Mouse (Mus musculus) adipocyte (in vitro differentiated cells): ENCODE results near the gene Atg16l1.

Experiments used
- DNase-seq: peaks from one replicate; pipeline ENCODE4 v3.0.0-alpha.2; 2016; ENCODE audit warnings: low spot score

Atg16l1 gene

GRCm38 (mm10) chr1:87755641-87756470, at the start of gene Atg16l1:
Gene Atg16l1, plus strand, starts transcription at chr1:87755870.
- peak; percentile 96 for DNase-seq

- DNase-seq = no peak
Measured at GRCm38 (mm10) chr1:87706361-87706760, 49.3 kb upstream of the Atg16l1 start.

DNA sequence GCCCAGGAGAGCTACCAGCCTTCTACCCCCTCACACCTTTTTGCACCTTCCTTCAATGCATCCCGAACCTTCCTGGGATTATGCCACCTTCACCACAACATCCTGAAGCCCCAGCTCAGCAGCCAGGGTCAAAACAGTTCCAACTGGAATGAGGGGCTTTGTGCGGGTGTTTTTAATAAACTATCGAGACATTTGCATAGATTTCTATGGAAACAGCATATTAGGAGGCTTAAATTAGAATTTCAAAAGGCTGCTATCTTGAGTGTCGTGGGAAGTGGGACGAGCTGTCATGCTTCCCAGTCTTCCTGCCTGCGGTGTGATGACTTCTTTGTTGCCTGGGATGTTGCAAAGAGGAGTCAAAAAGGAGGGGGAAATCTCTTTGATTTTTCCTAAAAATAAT, 46.6 kb upstream of the Atg16l1 start:
- no peak for DNase-seq

DNA sequence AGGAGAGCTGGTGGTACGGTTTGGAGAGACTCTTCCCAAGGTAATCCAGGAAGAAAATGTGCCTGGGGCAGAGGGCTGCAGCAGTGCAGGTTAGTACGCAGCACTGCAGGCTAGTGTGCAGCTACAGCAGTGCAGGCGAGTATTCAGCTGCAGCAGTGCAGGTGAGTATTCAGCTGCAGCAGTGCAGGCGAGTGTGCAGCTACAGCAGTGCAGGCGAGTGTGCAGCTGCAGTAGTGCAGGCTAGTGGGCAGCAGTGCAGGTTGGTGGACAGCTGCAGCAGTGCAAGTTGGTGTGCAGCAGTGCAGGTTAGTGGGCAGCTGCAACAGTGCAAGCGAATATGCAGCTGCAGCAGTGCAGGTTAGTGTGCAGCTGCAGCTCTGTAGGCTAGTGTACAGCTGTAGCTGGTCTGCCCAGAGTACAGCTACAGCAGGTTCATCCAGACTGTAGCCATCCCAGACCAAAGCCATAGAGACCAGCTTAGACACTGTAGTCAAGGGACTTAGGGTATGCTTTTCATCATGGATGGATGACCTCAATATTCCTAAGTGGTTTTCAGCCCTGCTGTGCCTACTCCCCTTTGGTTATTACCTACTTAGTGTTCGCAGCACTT, 45.9 kb upstream of the Atg16l1 start:
- DNase-seq = no peak

- DNase-seq = no peak
Measured at GRCm38 (mm10) chr1:87711938-87712613, 43.6 kb upstream of the Atg16l1 start.

DNA sequence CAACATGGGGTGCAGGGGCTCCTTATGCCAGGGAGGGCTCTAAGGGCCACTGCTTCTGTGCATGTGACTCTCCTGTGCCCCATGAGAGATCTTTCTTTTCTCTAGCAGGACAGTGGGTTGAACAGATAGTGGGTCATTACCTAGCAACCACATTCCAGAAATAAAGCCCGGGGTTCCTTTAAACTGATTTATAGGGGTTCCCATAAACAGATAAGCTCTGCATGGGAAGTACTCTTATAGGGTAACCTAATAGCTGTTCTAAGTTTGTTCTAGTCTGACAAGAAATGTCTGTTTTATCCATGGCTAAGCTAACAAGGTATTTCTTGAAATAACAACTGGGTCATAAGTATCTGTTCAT, 43.1 kb upstream of the Atg16l1 start:
- DNase-seq = no peak

GRCm38 (mm10) chr1:87721382-87721781, 34.3 kb upstream of the Atg16l1 start:
- DNase-seq = peak; percentile 65

DNA sequence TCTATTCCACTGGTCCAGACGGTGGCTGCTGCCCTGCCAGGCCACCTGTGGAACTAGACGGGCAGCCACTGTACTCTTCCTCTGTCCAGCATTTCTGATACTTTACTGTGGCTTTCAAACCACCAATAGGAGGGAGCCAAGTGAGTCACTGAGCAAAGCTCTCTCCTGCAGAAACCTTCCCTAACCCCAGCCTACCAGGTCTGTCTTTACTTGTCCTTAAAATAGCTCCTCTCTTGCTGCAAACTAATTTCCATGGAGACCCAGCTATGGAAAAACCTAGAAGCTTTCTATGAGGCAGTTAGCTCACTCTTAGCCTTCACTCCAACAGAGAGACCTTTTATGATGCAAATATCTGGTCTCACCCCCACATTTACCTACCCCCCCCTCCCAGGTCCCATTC, 33.6 kb upstream of the Atg16l1 start:
- DNase-seq = no peak

DNA sequence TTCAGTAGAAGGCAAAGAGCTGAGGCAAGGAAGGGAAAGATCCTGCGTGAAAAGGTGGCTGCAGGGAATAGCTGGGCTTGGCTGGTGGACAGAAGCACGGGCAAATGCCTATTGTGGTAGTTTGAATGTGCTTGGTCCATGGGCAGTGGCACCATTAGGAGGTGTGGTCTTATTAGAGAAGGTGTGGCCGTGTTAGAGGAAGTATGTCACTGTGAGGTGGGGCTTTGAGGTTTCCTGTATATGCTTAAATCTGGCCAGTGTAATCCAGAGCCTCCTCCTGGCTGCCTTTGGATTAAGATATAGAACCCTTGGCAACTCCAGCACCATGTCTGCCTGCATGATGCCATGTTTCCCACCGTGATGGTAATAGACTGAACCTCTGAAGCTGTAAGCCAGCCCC, 32.3 kb upstream of the Atg16l1 start:
- DNase-seq = no peak

DNA sequence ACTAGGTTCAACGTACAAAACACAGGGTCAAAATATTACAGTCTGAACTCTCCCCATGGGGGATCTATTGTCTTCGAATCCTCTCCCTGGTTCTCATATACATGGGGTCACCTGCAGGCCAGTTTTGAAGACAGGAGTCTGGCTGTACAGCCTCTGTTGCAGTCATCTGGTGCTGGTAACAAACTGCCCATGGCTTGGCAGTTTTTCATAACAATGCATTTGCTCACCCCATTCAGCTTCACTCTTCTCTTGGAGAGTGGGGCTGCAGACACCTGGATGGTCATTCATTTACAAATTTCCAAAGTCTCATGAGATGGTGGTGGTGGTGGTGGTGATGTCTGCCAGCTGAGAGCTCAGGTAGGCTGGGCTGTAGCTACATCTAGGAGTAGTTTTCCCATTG, 26.6 kb upstream of the Atg16l1 start:
- DNase-seq = no peak

- DNase-seq = no peak
Measured at GRCm38 (mm10) chr1:87729850-87730249, 25.8 kb upstream of the Atg16l1 start.

DNA sequence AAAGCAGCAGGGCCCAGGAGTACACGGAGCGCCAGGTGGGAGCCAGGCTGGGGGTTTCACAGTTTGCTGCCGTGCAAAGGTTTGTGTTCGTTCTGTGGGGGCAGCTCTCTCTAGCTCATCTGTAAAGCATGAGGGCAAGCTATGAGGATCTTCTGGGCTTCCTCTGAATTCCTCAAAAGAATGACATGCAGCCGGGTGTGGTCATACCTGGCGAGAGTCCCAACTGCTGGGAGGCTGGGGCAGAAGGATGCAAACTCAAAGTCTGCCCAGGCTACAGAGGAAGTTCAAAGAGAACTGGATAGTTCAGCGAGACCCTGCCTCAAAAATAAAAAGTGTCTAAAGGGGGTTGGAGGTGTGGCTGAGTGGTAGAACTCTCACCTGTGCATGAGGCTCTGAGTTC, 25.4 kb upstream of the Atg16l1 start:
- no peak for DNase-seq

GRCm38 (mm10) chr1:87733212-87733611, 22.5 kb upstream of the Atg16l1 start:
- DNase-seq = peak; percentile 58

GRCm38 (mm10) chr1:87734153-87734552, 21.5 kb upstream of the Atg16l1 start:
- DNase-seq = no peak

DNA sequence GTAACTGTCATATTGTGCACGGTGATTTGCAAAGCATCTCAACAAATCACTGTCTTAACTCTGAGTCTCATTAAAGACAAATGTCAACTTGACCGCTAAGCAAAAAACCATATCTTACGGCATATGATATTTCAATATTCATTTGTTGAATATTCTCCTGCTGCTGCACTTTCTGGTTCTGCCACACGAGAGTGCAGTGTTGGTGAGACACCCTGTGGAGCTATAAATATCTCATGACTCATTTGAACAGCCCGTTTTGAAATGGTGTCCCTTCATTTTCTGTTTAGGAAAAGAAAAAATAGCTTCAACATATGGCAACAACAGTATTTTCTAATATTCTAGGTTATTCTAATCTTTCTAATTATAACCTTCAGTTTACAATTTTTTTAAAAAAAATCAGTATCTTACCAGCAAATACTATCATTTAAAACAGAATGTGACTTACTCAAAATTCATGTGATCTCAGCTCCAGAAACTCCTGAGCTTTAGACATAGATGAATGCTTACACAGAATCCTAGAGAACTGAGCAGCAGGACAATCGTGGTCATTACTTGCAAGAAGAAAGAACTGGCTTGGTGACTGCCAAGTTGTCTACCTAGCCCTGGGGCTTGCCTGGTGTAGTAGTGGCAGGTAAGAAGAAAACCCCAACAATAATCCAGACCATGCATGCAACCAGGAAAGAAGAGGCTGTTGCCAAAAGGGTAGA, 14.9 kb upstream of the Atg16l1 start:
- DNase-seq = peak; percentile 63

DNA sequence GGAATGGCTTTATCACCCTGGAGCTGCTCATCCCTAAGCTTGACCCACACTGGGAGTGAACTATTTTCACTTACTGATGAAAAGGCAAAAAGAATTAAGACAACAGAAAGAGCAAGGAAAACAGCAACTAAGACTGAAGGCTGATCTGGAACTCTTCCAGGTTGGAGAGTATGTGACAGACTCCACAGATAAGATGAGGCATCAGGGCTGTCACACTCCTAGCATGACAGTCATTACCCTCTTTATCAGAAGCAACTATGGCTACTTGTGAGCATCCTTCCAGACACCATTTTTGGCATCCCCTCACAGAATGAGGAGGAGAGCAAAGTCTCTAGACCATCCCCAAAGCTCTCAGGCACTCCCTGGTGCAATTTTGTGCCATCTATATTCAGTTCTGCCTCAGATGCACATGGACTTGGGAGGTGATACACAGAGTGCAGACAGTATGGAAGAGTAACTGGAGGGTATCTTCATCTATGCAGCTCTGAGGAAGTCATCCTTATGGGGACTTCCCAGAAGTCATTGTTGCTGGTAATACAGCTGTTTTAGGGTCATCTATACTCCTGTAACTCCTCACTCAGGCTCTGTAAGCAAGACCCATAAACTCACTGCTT, 6.2 kb upstream of the Atg16l1 start:
- no peak for DNase-seq

GRCm38 (mm10) chr1:87763821-87764220, 8.2 kb downstream of the Atg16l1 start:
- DNase-seq = no peak

- no peak for DNase-seq
Measured at GRCm38 (mm10) chr1:87765741-87766140, 10.1 kb downstream of the Atg16l1 start.

GRCm38 (mm10) chr1:87766233-87766632, 10.6 kb downstream of the Atg16l1 start:
- peak; percentile 49 for DNase-seq

- DNase-seq = no peak
Measured at GRCm38 (mm10) chr1:87769263-87769662, 13.6 kb downstream of the Atg16l1 start.

DNA sequence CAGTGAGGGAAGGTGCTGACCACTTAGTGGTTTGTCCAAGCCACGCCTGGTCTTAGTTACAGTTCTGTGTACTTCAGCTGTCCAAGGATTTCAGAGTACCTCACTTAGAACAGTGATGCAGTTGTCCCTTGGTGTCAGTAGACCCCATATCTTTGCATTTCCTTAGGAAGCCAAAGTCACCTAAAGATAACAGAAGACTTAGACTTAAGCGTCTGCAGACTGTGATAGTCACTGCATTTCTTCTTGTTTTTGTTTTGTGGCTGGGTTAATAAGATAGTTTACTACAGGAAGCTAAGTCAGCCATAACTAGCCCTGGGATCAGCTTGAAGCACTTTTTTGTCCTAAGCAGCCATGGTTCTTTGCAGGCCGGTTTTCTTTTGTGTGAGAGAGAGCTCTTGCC, 14.8 kb downstream of the Atg16l1 start:
- no peak for DNase-seq

DNA sequence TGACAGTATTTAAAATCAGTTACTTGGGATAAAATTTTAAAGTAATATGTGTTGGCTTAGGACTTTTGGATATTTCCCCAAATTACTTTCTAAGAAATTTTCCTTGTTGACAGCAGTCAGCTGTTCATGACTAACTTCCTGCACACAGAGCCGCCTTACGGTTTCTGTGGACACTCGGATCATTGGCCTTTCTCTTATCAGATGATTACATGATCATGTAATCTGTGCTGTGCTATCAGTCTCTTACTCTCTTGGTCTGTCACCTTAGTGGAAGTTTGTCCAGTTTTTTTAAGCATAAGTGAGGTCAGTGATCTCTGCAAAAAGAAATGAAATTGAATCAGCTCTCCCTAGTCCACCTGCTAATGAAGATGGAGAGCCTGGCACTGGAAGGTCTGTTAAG, 16.1 kb downstream of the Atg16l1 start:
- DNase-seq = no peak
